Mouse (Mus musculus) hindbrain, embryonic 15.5 days (tissue): ENCODE measurements around the gene Gm15130. TPM values are rescaled to one million over a fixed set of nuclear protein-coding genes. Genes with fewer than 3 reads are reported as not detected.

Experiments used
- ATAC-seq: fragments of 200-750 bp; cut with Nextera tagmentation; 2 replicates; pipeline ENCODE4 v1.8.0; 2017; ENCODE audit warnings: low read depth, moderate number of reproducible peaks, moderate TSS enrichment; ENCODE audit not compliant: low FRiP score
- H3K27ac ChIP-seq: fragments of 300-500 bp; sonication (generic); replicated peaks from 2 replicates; pipeline ENCODE4 v1.5.1; 2015; ENCODE audit warnings: mild to moderate bottlenecking, inconsistent platforms
- H3K27me3 ChIP-seq: fragments of 300-500 bp; sonication (generic); 2 replicates; pipeline ENCODE4 v1.6.1; 2015; ENCODE audit warnings: control low read depth, inconsistent platforms
- H3K36me3 ChIP-seq: fragments of 300-500 bp; sonication (generic); 2 replicates; pipeline ENCODE4 v1.6.1; 2015; ENCODE audit warnings: control low read depth, inconsistent platforms
- H3K4me1 ChIP-seq: fragments of 300-500 bp; sonication (generic); replicated peaks from 2 replicates; pipeline ENCODE4 v1.6.1; 2015; ENCODE audit warnings: control low read depth, inconsistent platforms
- H3K4me2 ChIP-seq: fragments of 300-500 bp; sonication (generic); 2 replicates; pipeline ENCODE4 v1.6.1; 2015; ENCODE audit warnings: moderate library complexity, mild to moderate bottlenecking, inconsistent platforms
- H3K4me3 ChIP-seq: fragments of 300-500 bp; sonication (generic); 2 replicates; pipeline ENCODE4 v1.5.1; 2015; ENCODE audit warnings: mild to moderate bottlenecking, inconsistent platforms
- H3K9ac ChIP-seq: fragments of 300-500 bp; sonication (generic); 2 replicates; pipeline ENCODE4 v1.6.1; 2015; ENCODE audit warnings: inconsistent platforms
- H3K9me3 ChIP-seq: fragments of 300-500 bp; sonication (generic); 2 replicates; pipeline ENCODE4 v1.6.1; 2016; ENCODE audit warnings: control low read depth, inconsistent platforms
- WGBS: fragments of 180-500 bp; shearing (Covaris S2); methylation state at CpG from one replicate; pipeline ENCODE4 v1.1.7; 2015; 5-methylcytosine and 5-hydroxymethylcytosine counted together
- polyA plus RNA-seq: library from polyadenylated mRNA; unstranded; fragments of >200 nt; fragmentation: Nextera tagmentation; extraction: Ambion mirVana; gene quantifications from 2 replicates; pipeline ENCODE4 v1.2.1, GENCODE M21; 2015

Gene Gm15130
- polyA plus RNA-seq: not detected in 2 replicates

DNA sequence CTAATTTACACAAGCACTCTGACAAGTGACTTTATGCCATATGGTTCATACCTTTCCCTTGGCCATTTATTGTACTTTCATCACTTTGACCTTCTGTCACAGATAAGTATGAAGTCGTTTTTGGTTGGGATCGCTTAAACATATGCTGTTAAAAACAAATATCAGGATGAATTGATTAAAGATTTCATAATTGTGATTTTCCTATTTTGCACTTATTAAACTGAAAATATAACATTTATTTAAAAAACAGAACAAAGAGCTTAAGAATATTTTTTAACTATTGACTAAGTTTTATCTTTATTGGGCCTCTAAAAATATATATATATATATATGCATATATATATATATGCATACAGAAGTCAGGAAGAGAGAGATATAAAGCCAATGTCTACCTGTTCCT, at the start of gene Gm15130:
Gene Gm15130, minus strand, starts transcription at position 101 of the 400 bp plus-strand sequence.
- H3K9ac ChIP-seq: no peak within 1 kb of the TSS
- H3K4me3 ChIP-seq: no peak within 1 kb of the TSS
- no peaks in the 10 kb centered on the region for H3K9me3 ChIP-seq
- H3K27ac ChIP-seq: no peak within 1 kb of the TSS
- WGBS: 79% methylated on average over 2 of the region's 2 CpGs
- no peaks in the 10 kb centered on the region for H3K27me3 ChIP-seq
- no peaks in the 10 kb centered on the region for H3K36me3 ChIP-seq
- no peaks in the 10 kb centered on the region for H3K4me1 ChIP-seq
- no peak for ATAC-seq
- H3K4me2 ChIP-seq: no peak within 1 kb of the TSS

DNA sequence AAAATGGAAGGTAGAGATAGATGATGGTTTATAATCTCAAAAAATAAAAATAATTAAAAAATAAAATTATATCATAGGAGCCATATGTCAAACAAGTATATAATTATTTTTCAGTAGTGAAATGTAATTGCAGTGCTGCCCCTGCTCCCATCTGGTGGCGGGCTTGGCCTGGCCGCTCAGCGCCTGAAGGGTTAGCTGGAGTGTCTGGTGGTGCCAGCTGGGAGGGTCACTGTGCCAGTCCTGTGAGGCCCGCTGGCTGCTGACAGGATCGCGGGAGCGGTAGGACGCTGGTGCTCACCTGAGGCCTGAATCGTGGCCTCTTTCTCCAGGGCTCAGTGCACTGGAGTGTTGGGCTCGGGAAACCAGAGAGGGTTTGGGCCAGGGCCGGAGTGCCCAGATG, 29.3 kb upstream of the Gm15130 start:
- H3K27ac ChIP-seq: no peak overlapping the region
- H3K27me3 ChIP-seq: no peaks in the 10 kb centered on the region
- no peak for ATAC-seq
- 96% methylated on average over 11 of the region's 11 CpGs for WGBS
- no peaks in the 10 kb centered on the region for H3K4me1 ChIP-seq
- H3K9me3 ChIP-seq: no peaks in the 10 kb centered on the region
- no peak overlapping the region for H3K4me2 ChIP-seq
- no peaks in the 10 kb centered on the region for H3K36me3 ChIP-seq
- no peak overlapping the region for H3K4me3 ChIP-seq
- H3K9ac ChIP-seq: no peak overlapping the region

DNA sequence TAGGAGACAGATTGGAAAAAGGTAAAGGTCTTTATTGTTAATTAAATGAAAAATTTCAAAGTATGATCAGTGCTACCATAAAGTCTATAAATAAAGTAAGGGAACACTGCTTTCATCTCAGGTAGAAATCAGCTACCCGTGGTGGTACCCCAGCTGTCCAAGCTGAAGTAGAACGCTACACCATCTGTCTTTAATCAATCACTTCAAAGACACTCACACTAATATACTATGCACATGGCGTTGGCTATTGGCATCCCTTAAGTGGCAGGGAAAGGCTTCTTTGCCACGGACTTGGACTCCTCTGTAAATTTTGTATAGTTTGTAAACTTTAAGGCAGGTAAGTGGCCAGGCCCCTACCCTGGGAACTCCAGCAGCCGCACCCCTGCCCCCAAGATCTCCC, 17.0 kb downstream of the Gm15130 start:
- Histone ChIP-seq H3K4me1 (no peaks in the 10 kb centered on the region), H3K36me3 (no peaks in the 10 kb centered on the region), H3K4me2 (no peak overlapping the region), H3K27me3 (no peaks in the 10 kb centered on the region), H3K4me3 (no peak overlapping the region), H3K9ac (no peak overlapping the region), H3K27ac (no peak overlapping the region), H3K9me3 (no peaks in the 10 kb centered on the region)
- WGBS: 75% methylated on average over 5 of the region's 5 CpGs
- ATAC-seq: no peak

DNA sequence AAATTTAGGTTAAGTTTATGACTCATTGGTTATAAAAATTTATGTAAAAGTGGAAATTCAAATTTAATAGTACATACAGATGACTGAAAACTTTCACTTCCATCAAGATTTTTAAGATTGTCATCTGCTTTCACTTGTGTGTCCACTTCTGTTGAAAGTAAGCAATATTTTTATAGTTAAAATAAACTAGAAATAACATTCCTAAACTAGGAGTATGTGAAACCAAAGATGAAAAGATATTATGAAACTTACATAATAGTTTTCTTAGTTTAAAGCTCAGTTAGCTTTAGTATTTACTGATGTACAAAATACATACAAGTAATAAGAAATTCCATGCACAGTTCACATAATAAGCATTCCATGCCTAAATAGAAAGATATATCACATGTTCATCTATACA, 46.9 kb downstream of the Gm15130 start, which contains the start of gene Gm13941:
Gene Gm13941, minus strand, starts transcription at position 101 of the 400 bp plus-strand sequence.
- no peak for ATAC-seq
- Histone ChIP-seq H3K36me3 (no peaks in the 10 kb centered on the region), H3K4me2 (no peak within 1 kb of the TSS), H3K4me1 (no peaks in the 10 kb centered on the region), H3K9me3 (no peaks in the 10 kb centered on the region), H3K4me3 (no peak within 1 kb of the TSS), H3K27me3 (no peaks in the 10 kb centered on the region), H3K27ac (no peak within 1 kb of the TSS), H3K9ac (no peak within 1 kb of the TSS)

Other genes starting within 250 kb of the Gm15130 start
- gene Ano3, start 202.0 kb downstream of the Gm15130 start, polyA plus RNA-seq: 1.00 and 1.1 TPM in 2 replicates
- not detected in 2 replicates for gene Gm13941, start 47.0 kb downstream of the Gm15130 start, polyA plus RNA-seq
- not detected in 2 replicates for gene 4930430A15Rik, start 76.7 kb upstream of the Gm15130 start, polyA plus RNA-seq
- gene Olfr1275, start 82.3 kb upstream of the Gm15130 start, polyA plus RNA-seq: not detected in 2 replicates
- gene Olfr1276, start 101.6 kb upstream of the Gm15130 start, polyA plus RNA-seq: not detected in 2 replicates
- not detected in 2 replicates for gene Olfr1277, start 121.2 kb upstream of the Gm15130 start, polyA plus RNA-seq
- not detected in 2 replicates for gene Olfr1278, start 137.2 kb upstream of the Gm15130 start, polyA plus RNA-seq
- gene Olfr1279, start 147.7 kb upstream of the Gm15130 start, polyA plus RNA-seq: not detected in 2 replicates
- not detected in 2 replicates for gene Olfr1280, start 161.1 kb upstream of the Gm15130 start, polyA plus RNA-seq
- not detected in 2 replicates for gene Olfr1281, start 173.6 kb upstream of the Gm15130 start, polyA plus RNA-seq
- gene Olfr1282, start 183.1 kb upstream of the Gm15130 start, polyA plus RNA-seq: not detected in 2 replicates
- not detected in 2 replicates for gene Olfr1283, start 213.9 kb upstream of the Gm15130 start, polyA plus RNA-seq
- not detected in 2 replicates for gene Olfr1284, start 222.6 kb upstream of the Gm15130 start, polyA plus RNA-seq